Mouse (Mus musculus) right cerebral cortex, postnatal 10 days (tissue): ENCODE data around the gene Rsph1.

ENCODE experiments used
- DNase-seq, 2 experiments: peaks; one replicate each; pipeline ENCODE4 v3.0.0; 2021; ENCODE audit warnings: low spot score in 2 of 2

The Rsph1 gene

GRCm38 (mm10) chr17:31276207-31276921 lies 819 bp downstream of the Rsph1 start:
- peak in 1 of 2 experiments; percentile 55 for DNase-seq

- no peak for DNase-seq
These were observed 2.0 kb downstream of the Rsph1 start for GRCm38 (mm10) chr17:31275181-31275580.

- DNase-seq = peak in 1 of 2 experiments; percentile 21
These were observed 3.6 kb downstream of the Rsph1 start for GRCm38 (mm10) chr17:31273631-31274030.

GRCm38 (mm10) chr17:31272416-31273165 lies 4.6 kb downstream of the Rsph1 start:
- peak in 1 of 2 experiments; percentile 19 for DNase-seq

GRCm38 (mm10) chr17:31271136-31271851 lies 5.9 kb downstream of the Rsph1 start:
- DNase-seq = no peak

GRCm38 (mm10) chr17:31270736-31271135 lies 6.4 kb downstream of the Rsph1 start:
- DNase-seq = peak in 1 of 2 experiments; percentile 19

- DNase-seq = no peak
These were observed 6.9 kb downstream of the Rsph1 start for GRCm38 (mm10) chr17:31270246-31270645.

GRCm38 (mm10) chr17:31269761-31270160 lies 7.4 kb downstream of the Rsph1 start:
- DNase-seq = no peak

GRCm38 (mm10) chr17:31268016-31268415 lies 9.2 kb downstream of the Rsph1 start:
- DNase-seq = peak in 1 of 2 experiments; percentile 37

GRCm38 (mm10) chr17:31267603-31268002 lies 9.6 kb downstream of the Rsph1 start:
- no peak for DNase-seq

- no peak for DNase-seq
These were observed 10.0 kb downstream of the Rsph1 start for GRCm38 (mm10) chr17:31267138-31267537.

- DNase-seq = peak in 1 of 2 experiments; percentile 34
These were observed 10.7 kb downstream of the Rsph1 start for GRCm38 (mm10) chr17:31266321-31266950.

GRCm38 (mm10) chr17:31265831-31266230 lies 11.4 kb downstream of the Rsph1 start:
- DNase-seq = peak in 1 of 2 experiments; percentile 39

- DNase-seq = no peak
These were observed 12.0 kb downstream of the Rsph1 start for GRCm38 (mm10) chr17:31265171-31265572.

- no peak for DNase-seq
These were observed 12.8 kb downstream of the Rsph1 start for GRCm38 (mm10) chr17:31264372-31264771.

- DNase-seq = no peak
These were observed 13.4 kb downstream of the Rsph1 start for GRCm38 (mm10) chr17:31263770-31264169.

GRCm38 (mm10) chr17:31262715-31263114 lies 14.5 kb downstream of the Rsph1 start:
- DNase-seq = no peak

GRCm38 (mm10) chr17:31261352-31261751 lies 15.8 kb downstream of the Rsph1 start:
- no peak for DNase-seq

GRCm38 (mm10) chr17:31260430-31260829 lies 16.8 kb downstream of the Rsph1 start:
- DNase-seq = peak in 1 of 2 experiments; percentile 50

GRCm38 (mm10) chr17:31259825-31260224 lies 17.4 kb downstream of the Rsph1 start:
- no peak for DNase-seq

GRCm38 (mm10) chr17:31259145-31259544 lies 18.0 kb downstream of the Rsph1 start:
- no peak for DNase-seq
